Mouse (Mus musculus) gastrocnemius, postnatal 25 days (tissue): ENCODE data around the gene Slf1. TPM values are rescaled to one million over a fixed set of nuclear protein-coding genes. Genes with fewer than 3 reads are reported as not detected.

ENCODE experiments used
- total RNA-seq, 2 experiments: library from RNA; stranded (reverse); gene quantifications; 1 replicate in 1 of 2; 2 replicates in 1 of 2; pipeline ENCODE4 v1.2.3; 2021

Gene Slf1
- total RNA-seq, 2 experiments from 2014 or later: 5.7 TPM

Other genes with a start within 250 kb of the Slf1 start
- gene 2210408I21Rik, start 67 bp upstream of the Slf1 start, total RNA-seq: 1 to 10 TPM; 4.2 TPM